Mouse (Mus musculus) spleen, adult 2 months (tissue): ENCODE results near the gene Cacna1h. TPM values are rescaled to one million over a fixed set of nuclear protein-coding genes. Genes with fewer than 3 reads are reported as not detected.

ENCODE experiments used
- DNase-seq, 2 experiments: peaks; one replicate each; pipeline versions ENCODE4 v3.0.0 to v3.0.0-alpha.2; 2012 to 2021; ENCODE audit warnings: low spot score in 2 of 2, low read depth in 1 of 2
- H3K27ac ChIP-seq: fragments of 200-500 bp; 2 replicates; pipeline ENCODE4 v1.5.1; 2012; ENCODE audit warnings: low read length, inconsistent platforms; ENCODE audit not compliant: insufficient read depth
- H3K27me3 ChIP-seq: fragments of 200-500 bp; 2 replicates; pipeline ENCODE4 v1.6.1; 2012; ENCODE audit warnings: mild to moderate bottlenecking, moderate library complexity, low read length, inconsistent platforms; ENCODE audit not compliant: control insufficient read depth, insufficient read depth
- H3K36me3 ChIP-seq: fragments of 200-500 bp; 2 replicates; pipeline ENCODE4 v1.6.1; 2012; ENCODE audit warnings: mild to moderate bottlenecking, low read length, inconsistent platforms; ENCODE audit not compliant: control insufficient read depth, insufficient read depth
- H3K4me1 ChIP-seq: fragments of 200-500 bp; 2 replicates; pipeline ENCODE4 v1.6.1; 2011; ENCODE audit warnings: inconsistent platforms; ENCODE audit not compliant: control insufficient read depth, insufficient read depth, insufficient read length
- H3K4me3 ChIP-seq: fragments of 200-500 bp; 2 replicates; pipeline ENCODE4 v1.5.1; 2011; ENCODE audit warnings: mild to moderate bottlenecking, inconsistent platforms; ENCODE audit not compliant: insufficient read depth, insufficient read length; ENCODE audit errors: extremely low read depth
- CTCF ChIP-seq: fragments of 200-500 bp; IDR thresholded peaks from 2 replicates; pipeline ENCODE4 v1.5.1; 2011; ENCODE audit warnings: mild to moderate bottlenecking, inconsistent platforms; ENCODE audit not compliant: insufficient read depth, insufficient read length, insufficient replicate concordance; ENCODE audit errors: extremely low read depth
- POLR2A ChIP-seq: fragments of 200-500 bp; IDR thresholded peaks from 2 replicates; pipeline ENCODE4 v1.6.1; 2011; ENCODE audit warnings: low read depth, low read length, inconsistent platforms
- WGBS: fragments of 180-500 bp; shearing (Covaris S2); methylation state at CpG from one replicate; pipeline ENCODE4 v1.1.7; 2018; 5-methylcytosine and 5-hydroxymethylcytosine counted together
- polyA plus RNA-seq: library from polyadenylated mRNA; depleted of rRNA; stranded (reverse); fragments of >200 nt; gene quantifications from 2 replicates; pipeline ENCODE4 v1.2.3, GENCODE M21; 2012

Cacna1h gene
- polyA plus RNA-seq, 1 experiment: 11.6 TPM

- 47% methylated on average over 14 of the region's 14 CpGs for WGBS
- Histone ChIP-seq H3K4me3 (no peak overlapping the region), H3K4me1 (no peaks in the 10 kb centered on the region), H3K27me3 (no peaks in the 10 kb centered on the region), H3K27ac (no peak overlapping the region), H3K36me3 (no peaks in the 10 kb centered on the region)
- TF ChIP-seq POLR2A: no peak
- no peak for TF ChIP-seq CTCF
- no peak for DNase-seq
These were observed 38.5 kb upstream of the Cacna1h start for GRCm38 (mm10) chr17:25472044-25472443.

- no peaks in the 10 kb centered on the region for H3K4me1 ChIP-seq
- H3K4me3 ChIP-seq: no peak overlapping the region
- H3K27me3 ChIP-seq: no peaks in the 10 kb centered on the region
- H3K27ac ChIP-seq: no peak overlapping the region
- 66% methylated on average over 8 of the region's 8 CpGs for WGBS
- DNase-seq: no peak
- H3K36me3 ChIP-seq: no peaks in the 10 kb centered on the region
- TF ChIP-seq POLR2A: no peak
- TF ChIP-seq CTCF: no peak
These were observed 37.8 kb upstream of the Cacna1h start for GRCm38 (mm10) chr17:25471418-25471817.

GRCm38 (mm10) chr17:25469798-25470197 is 36.2 kb upstream of the Cacna1h start:
- H3K27me3 ChIP-seq: no peaks in the 10 kb centered on the region
- WGBS: 35% methylated on average over 8 of the region's 8 CpGs
- no peaks in the 10 kb centered on the region for H3K36me3 ChIP-seq
- H3K4me1 ChIP-seq: no peaks in the 10 kb centered on the region
- no peak overlapping the region for H3K4me3 ChIP-seq
- H3K27ac ChIP-seq: no peak overlapping the region
- TF ChIP-seq CTCF: peak; percentile 64; the same call in 1 of the 2 replicates
- TF ChIP-seq POLR2A: no peak
- peak in 1 of 2 experiments; percentile 31 for DNase-seq

- no peaks in the 10 kb centered on the region for H3K4me1 ChIP-seq
- no peak overlapping the region for H3K4me3 ChIP-seq
- no peak for DNase-seq
- no peaks in the 10 kb centered on the region for H3K27me3 ChIP-seq
- no peak for TF ChIP-seq CTCF
- TF ChIP-seq POLR2A: no peak
- H3K27ac ChIP-seq: no peak overlapping the region
- WGBS: 68% methylated on average over 6 of the region's 6 CpGs
- H3K36me3 ChIP-seq: no peaks in the 10 kb centered on the region
These were observed 34.7 kb upstream of the Cacna1h start for GRCm38 (mm10) chr17:25468301-25468700.

GRCm38 (mm10) chr17:25467781-25468180 is 34.2 kb upstream of the Cacna1h start:
- 53% methylated on average over 6 of the region's 6 CpGs for WGBS
- DNase-seq: no peak
- no peaks in the 10 kb centered on the region for H3K27me3 ChIP-seq

GRCm38 (mm10) chr17:25466257-25466656 is 32.7 kb upstream of the Cacna1h start:
- no peaks in the 10 kb centered on the region for H3K27me3 ChIP-seq
- 71% methylated on average over 2 of the region's 2 CpGs for WGBS
- no peak for DNase-seq
- H3K36me3 ChIP-seq: no peaks in the 10 kb centered on the region
- TF ChIP-seq POLR2A (no peak), CTCF (no peak)
- H3K27ac ChIP-seq: no peak overlapping the region
- no peak overlapping the region for H3K4me3 ChIP-seq
- H3K4me1 ChIP-seq: no peaks in the 10 kb centered on the region

More at GRCm38 (mm10) chr17:25467781-25468180, 34.2 kb upstream of the Cacna1h start:
- TF ChIP-seq CTCF (no peak), POLR2A (no peak)
- Histone ChIP-seq H3K27ac (no peak overlapping the region), H3K4me1 (no peaks in the 10 kb centered on the region), H3K4me3 (no peak overlapping the region), H3K36me3 (no peaks in the 10 kb centered on the region)

- Histone ChIP-seq H3K27ac (no peak overlapping the region), H3K27me3 (no peaks in the 10 kb centered on the region), H3K4me3 (no peak overlapping the region), H3K36me3 (no peaks in the 10 kb centered on the region), H3K4me1 (no peaks in the 10 kb centered on the region)
- no peak for TF ChIP-seq CTCF
- TF ChIP-seq POLR2A: no peak
- no peak for DNase-seq
- WGBS: 77% methylated on average over 4 of the region's 4 CpGs
These were observed 30.5 kb upstream of the Cacna1h start for GRCm38 (mm10) chr17:25464091-25464490.
